In the genomic region with DNA sequence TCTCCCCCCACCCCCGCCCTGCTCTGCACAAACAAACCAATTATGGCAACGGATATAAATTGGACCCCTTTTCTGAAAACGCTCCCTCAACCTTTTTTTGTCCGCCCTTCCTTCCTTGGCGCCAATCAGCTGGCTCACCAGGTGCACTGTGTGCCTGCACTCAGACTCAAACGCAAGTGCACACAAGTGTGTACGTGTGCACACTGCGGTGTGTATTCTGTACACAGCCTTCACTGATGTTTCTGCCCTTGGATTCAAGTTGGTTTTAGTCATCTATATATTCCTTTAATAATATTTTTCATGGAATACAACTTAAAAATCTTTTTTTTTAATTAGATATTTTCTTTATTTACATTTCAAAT, we compare ENCODE assay signal across 10 mouse cellular contexts.
DNase-seq lines count a peak whose midpoint lies in the region; ATAC-seq and TF ChIP-seq lines count a peak whose summit lies in the region.
"Had no signal": no experiment of that assay in that cellular context is flagged by ENCODE, and none has a peak within 500 bp of the region (broad histone marks: within the 10 kb centered on the region; RNA-seq: fewer than 3 reads in every experiment).

No protein-coding gene starts in this region.

- H3K27ac ChIP-seq in embryonic facial prominence, embryonic 14.5 days (replicated peaks; ENCODE audit: low read depth, low read length), result no peak overlapping the region
- 0 out of 2 replicates have a peak overlapping the region, but pooled peaks have one; percentile 27 for H3K27ac ChIP-seq in forebrain, embryonic 14.5 days (ENCODE audit: low read depth, low read length)
- H3K27ac ChIP-seq in limb, embryonic 10.5 days, result peak overlapping the region; percentile 72; the same call in 1 of the 2 replicates
- peak overlapping the region; percentile 26; the same call in 1 of the 2 replicates for H3K27ac ChIP-seq in midbrain, postnatal 0 days (ENCODE audit: low read depth, low read length)
- H3K27ac ChIP-seq in intestine, embryonic 16.5 days (ENCODE audit: low read length), result no peak overlapping the region
- H3K27ac ChIP-seq: liver, embryonic 13.5 days had no signal

- H3K9ac ChIP-seq in embryonic facial prominence, embryonic 14.5 days (ENCODE audit: low read depth, low read length), result peak overlapping the region; percentile 34; the same call in 1 of the 2 replicates
- no peak overlapping the region for H3K9ac ChIP-seq in forebrain, embryonic 14.5 days (ENCODE audit: low read length)
- no peak overlapping the region for H3K9ac ChIP-seq in midbrain, postnatal 0 days (replicated peaks; ENCODE audit: low read length, poor library complexity, severe bottlenecking)
- no peak overlapping the region for H3K9ac ChIP-seq in intestine, embryonic 16.5 days (ENCODE audit: low read depth, low read length)
- H3K9ac ChIP-seq: liver, embryonic 13.5 days had no signal

- no peaks in the 10 kb centered on the region for H3K36me3 ChIP-seq in embryonic facial prominence, embryonic 14.5 days (ENCODE audit: control insufficient read depth, insufficient read depth, low read length)
- no peaks in the 10 kb centered on the region for H3K36me3 ChIP-seq in forebrain, embryonic 14.5 days (ENCODE audit: control insufficient read depth, insufficient read depth, low read length)
- H3K36me3 ChIP-seq in limb, embryonic 10.5 days, result no peaks in the 10 kb centered on the region
- no peaks in the 10 kb centered on the region for H3K36me3 ChIP-seq in midbrain, postnatal 0 days (ENCODE audit: insufficient read depth, low read length)
- no peaks in the 10 kb centered on the region for H3K36me3 ChIP-seq in intestine, embryonic 16.5 days (ENCODE audit: control insufficient read depth, insufficient read depth, low read length)
- H3K36me3 ChIP-seq: liver, embryonic 13.5 days had no signal

- 0 out of 2 replicates have a peak, but pooled peaks have one; percentile 10 for ATAC-seq in embryonic facial prominence, embryonic 14.5 days (ENCODE audit: low read depth)
- ATAC-seq in forebrain, embryonic 14.5 days, result peak; percentile 37
- ATAC-seq in midbrain, postnatal 0 days (ENCODE audit: low FRiP score), result no peak
- ATAC-seq in intestine, embryonic 16.5 days, result no peak

- TF ChIP-seq CTCF in midbrain, postnatal 0 days (IDR thresholded peaks at IDR 0.05), result no peak

- H3K9me3 ChIP-seq in embryonic facial prominence, embryonic 14.5 days (ENCODE audit: control insufficient read depth, low read length), result no peaks in the 10 kb centered on the region
- no peaks in the 10 kb centered on the region for H3K9me3 ChIP-seq in forebrain, embryonic 14.5 days (replicated peaks; ENCODE audit: control insufficient read depth, low read length)
- H3K9me3 ChIP-seq in limb, embryonic 10.5 days (replicated peaks), result no peaks in the 10 kb centered on the region
- no peaks in the 10 kb centered on the region for H3K9me3 ChIP-seq in midbrain, postnatal 0 days (ENCODE audit: low read length)
- H3K9me3 ChIP-seq in intestine, embryonic 16.5 days (ENCODE audit: control insufficient read depth, low read length), result no peaks in the 10 kb centered on the region
- H3K9me3 ChIP-seq: liver, embryonic 13.5 days had no signal

- no peaks in the 10 kb centered on the region for H3K27me3 ChIP-seq in embryonic facial prominence, embryonic 14.5 days (replicated peaks; ENCODE audit: control insufficient read depth, insufficient read depth, low read length)
- no peaks in the 10 kb centered on the region for H3K27me3 ChIP-seq in forebrain, embryonic 14.5 days (replicated peaks; ENCODE audit: control insufficient read depth, insufficient read depth, low read length)
- H3K27me3 ChIP-seq in limb, embryonic 10.5 days (ENCODE audit: low read depth, poor library complexity, severe bottlenecking), result no peaks in the 10 kb centered on the region
- no peaks in the 10 kb centered on the region for H3K27me3 ChIP-seq in midbrain, postnatal 0 days (ENCODE audit: insufficient read depth, low read length)
- no peaks in the 10 kb centered on the region for H3K27me3 ChIP-seq in intestine, embryonic 16.5 days (replicated peaks; ENCODE audit: control insufficient read depth, insufficient read depth, low read length)
- H3K27me3 ChIP-seq: liver, embryonic 13.5 days had no signal

- H3K4me2 ChIP-seq in embryonic facial prominence, embryonic 14.5 days (ENCODE audit: low read depth, low read length), result peak overlapping the region; percentile 40; the same call in 1 of the 2 replicates
- H3K4me2 ChIP-seq in forebrain, embryonic 14.5 days (ENCODE audit: low read length), result peak overlapping the region; percentile 46
- 0 out of 2 replicates have a peak overlapping the region, but pooled peaks have one; percentile 37 for H3K4me2 ChIP-seq in midbrain, postnatal 0 days (ENCODE audit: low read depth, low read length, poor library complexity, severe bottlenecking)
- no peak overlapping the region for H3K4me2 ChIP-seq in intestine, embryonic 16.5 days (ENCODE audit: low read depth, low read length)

- 61% methylated on average over 8 of the region's 8 CpGs for WGBS in embryonic facial prominence, embryonic 14.5 days
- WGBS in forebrain, embryonic 14.5 days, result 26% methylated on average over 8 of the region's 8 CpGs
- WGBS in limb, embryonic 10.5 days, result 91% methylated on average over 8 of the region's 8 CpGs
- 35% methylated on average over 8 of the region's 8 CpGs for WGBS in midbrain, postnatal 0 days
- 70% methylated on average over 8 of the region's 8 CpGs for WGBS in intestine, embryonic 16.5 days

- no peak for DNase-seq in embryonic facial prominence, embryonic 14.5 days (ENCODE audit: low spot score)
- no peak for DNase-seq in forebrain, embryonic 14.5 days (ENCODE audit: low spot score)
- DNase-seq in limb, embryonic 10.5 days (ENCODE audit: low spot score), result no peak
- no peak for DNase-seq in midbrain, postnatal 0 days (ENCODE audit: low spot score)
- no peak for DNase-seq in right cerebral cortex, postnatal 36 days (ENCODE audit: low spot score in 2 of 2)
- no peak for DNase-seq in adrenal gland, postnatal 10 days
- DNase-seq: cerebellum, adult 11-12 months; right cerebral cortex, postnatal 4 days had no signal

- H3K4me1 ChIP-seq in embryonic facial prominence, embryonic 14.5 days (ENCODE audit: control insufficient read depth, insufficient read depth, low read length), result peaks cover 21% of the 10 kb centered on the region
- H3K4me1 ChIP-seq in forebrain, embryonic 14.5 days (ENCODE audit: control insufficient read depth, insufficient read depth, low read length), result peaks cover 11% of the 10 kb centered on the region; the same call in 1 of the 2 replicates
- H3K4me1 ChIP-seq in limb, embryonic 10.5 days, result peaks cover 25% of the 10 kb centered on the region
- H3K4me1 ChIP-seq in midbrain, postnatal 0 days (ENCODE audit: insufficient read depth, low read length), result no peaks in the 10 kb centered on the region; the same call in none of the 2 replicates
- H3K4me1 ChIP-seq in intestine, embryonic 16.5 days (ENCODE audit: control insufficient read depth, insufficient read depth, low read length), result 0 out of 2 replicates have a peak, but pooled peaks cover 2% of the 10 kb centered on the region

- no peak overlapping the region for H3K4me3 ChIP-seq in embryonic facial prominence, embryonic 14.5 days (ENCODE audit: low read depth, low read length)
- H3K4me3 ChIP-seq in forebrain, embryonic 14.5 days (ENCODE audit: low read depth, low read length), result 0 out of 2 replicates have a peak overlapping the region, but pooled peaks have one; percentile 2
- no peak overlapping the region for H3K4me3 ChIP-seq in limb, embryonic 10.5 days
- H3K4me3 ChIP-seq in midbrain, postnatal 0 days (ENCODE audit: low read depth, low read length), result no peak overlapping the region
- no peak overlapping the region for H3K4me3 ChIP-seq in intestine, embryonic 16.5 days (ENCODE audit: low read length)
- H3K4me3 ChIP-seq: liver, embryonic 13.5 days had no signal

Comparison
In these comparisons a context has a peak if more than half of its experiments do, and no peak if none do; other contexts are left out.
1. ATAC-seq: peak in embryonic facial prominence, embryonic 14.5 days (single experiment) and forebrain, embryonic 14.5 days (single experiment); none in midbrain, postnatal 0 days (single experiment) and intestine, embryonic 16.5 days (single experiment).
2. H3K27ac ChIP-seq: peak in forebrain, embryonic 14.5 days (single experiment), limb, embryonic 10.5 days (single experiment) and midbrain, postnatal 0 days (single experiment); none in embryonic facial prominence, embryonic 14.5 days (single experiment) and intestine, embryonic 16.5 days (single experiment).